Mouse (Mus musculus) olfactory bulb, adult 2 months (tissue): ENCODE data around the gene Ttll8.

Experiments
- CTCF ChIP-seq: fragments of 200-500 bp; IDR thresholded peaks from 2 replicates; pipeline ENCODE4 v1.5.1; 2012; ENCODE audit warnings: low read depth, mild to moderate bottlenecking, low read length, moderate library complexity; ENCODE audit not compliant: insufficient read depth
- POLR2A ChIP-seq: fragments of 200-500 bp; IDR thresholded peaks from 2 replicates; pipeline ENCODE4 v1.6.1; 2012; ENCODE audit warnings: mild to moderate bottlenecking, low read depth, low read length, moderate library complexity; ENCODE audit not compliant: insufficient read depth

GRCm38 (mm10) chr15:88851076-88851475 lies 103.1 kb downstream of the Ttll8 start:
- TF ChIP-seq CTCF (no peak), POLR2A (no peak)
